Mouse (Mus musculus) myocyte (in vitro differentiated cells): ENCODE data around the gene Rabep2.

Experiments used
- MAX ChIP-seq: IDR thresholded peaks from one replicate; pipeline ENCODE4 v1.6.1; 2011; ENCODE audit warnings: low read depth, mild to moderate bottlenecking, control low read depth
- POLR2A ChIP-seq: IDR thresholded peaks from one replicate; pipeline ENCODE4 v1.6.1; 2011; ENCODE audit warnings: low read depth, mild to moderate bottlenecking, control low read depth, moderate library complexity; ENCODE audit not compliant: insufficient read length
- TCF12 ChIP-seq: IDR thresholded peaks from one replicate; pipeline ENCODE4 v1.6.1; 2011; ENCODE audit warnings: mild to moderate bottlenecking, control low read depth; ENCODE audit not compliant: poor library complexity, insufficient read depth, severe bottlenecking

- no peak for TF ChIP-seq POLR2A
- no peak for TF ChIP-seq MAX
- TF ChIP-seq TCF12, result no peak
These were observed 63.4 kb downstream of the Rabep2 start for GRCm38 (mm10) chr7:126491973-126492372.
